Mouse (Mus musculus): ENCODE measurements around the gene Cfd. TPM values are rescaled to one million over a fixed set of nuclear protein-coding genes. Genes with fewer than 3 reads are reported as not detected.

The Cfd gene
- polyA plus RNA-seq, 1 experiment from 2014 or later = not detected

GRCm38 (mm10) chr10:79926491-79927323, 36.1 kb downstream of the Cfd start, which contains the start of gene Arid3a:
Gene Arid3a (plus strand): TSS chr10:79927043.
- peaks cover 7% of the 10 kb centered on the region; the same call in 1 of the 2 replicates for H3K4me1 ChIP-seq (ENCODE audit: control insufficient read depth, insufficient read depth, low read length)
- peak within 1 kb of the TSS; percentile 74 for H3K4me2 ChIP-seq (ENCODE audit: low read depth, low read length)
- H3K27ac ChIP-seq (replicated peaks; ENCODE audit: low read depth, low read length) = peak within 1 kb of the TSS; percentile 84
- ATAC-seq (replicated peaks; ENCODE audit: insufficient number of reproducible peaks, low FRiP score, low TSS enrichment, low read depth) = peak; percentile 54
- WGBS = under 1% methylated on average over 63 of the region's 63 CpGs
- peak within 1 kb of the TSS; percentile 72 for H3K4me3 ChIP-seq (ENCODE audit: low read depth, low read length)
- peak within 1 kb of the TSS; percentile 84 for H3K9ac ChIP-seq (replicated peaks; ENCODE audit: low read length)
- no peaks in the 10 kb centered on the region; the same call in 1 of the 2 replicates for H3K36me3 ChIP-seq (replicated peaks; ENCODE audit: control insufficient read depth, insufficient read depth, low read depth, low read length)
- DNase-seq (ENCODE audit: low spot score) = peak; percentile 96
- H3K9me3 ChIP-seq (replicated peaks; ENCODE audit: control insufficient read depth, low read length) = no peaks in the 10 kb centered on the region
- H3K27me3 ChIP-seq (ENCODE audit: control insufficient read depth, insufficient read depth, low read length) = peaks cover 17% of the 10 kb centered on the region

GRCm38 (mm10) chr10:79927324-79928029, 36.8 kb downstream of the Cfd start:
- Histone ChIP-seq H3K27ac (replicated peaks; ENCODE audit: low read depth, low read length) (peak overlapping the region; percentile 84), H3K4me3 (ENCODE audit: low read depth, low read length) (peak overlapping the region; percentile 72), H3K9me3 (replicated peaks; ENCODE audit: control insufficient read depth, low read length) (no peaks in the 10 kb centered on the region), H3K27me3 (ENCODE audit: control insufficient read depth, insufficient read depth, low read length) (peaks cover 9% of the 10 kb centered on the region), H3K36me3 (replicated peaks; ENCODE audit: control insufficient read depth, insufficient read depth, low read depth, low read length) (no peaks in the 10 kb centered on the region; the same call in 1 of the 2 replicates), H3K4me2 (ENCODE audit: low read depth, low read length) (peak overlapping the region; percentile 68), H3K9ac (replicated peaks; ENCODE audit: low read length) (peak overlapping the region; percentile 84), H3K4me1 (ENCODE audit: control insufficient read depth, insufficient read depth, low read length) (peaks cover 13% of the 10 kb centered on the region; the same call in 1 of the 2 replicates)
- DNase-seq (ENCODE audit: low spot score) = peak; percentile 73
- WGBS = under 1% methylated on average over 54 of the region's 54 CpGs
- ATAC-seq (replicated peaks; ENCODE audit: insufficient number of reproducible peaks, low FRiP score, low TSS enrichment, low read depth) = peak; percentile 40

GRCm38 (mm10) chr10:79928030-79928694, 37.5 kb downstream of the Cfd start:
- peak overlapping the region; percentile 84 for H3K9ac ChIP-seq (replicated peaks; ENCODE audit: low read length)
- WGBS = under 1% methylated on average over 24 of the region's 29 CpGs
- no peaks in the 10 kb centered on the region for H3K9me3 ChIP-seq (replicated peaks; ENCODE audit: control insufficient read depth, low read length)
- no peaks in the 10 kb centered on the region; the same call in 1 of the 2 replicates for H3K36me3 ChIP-seq (replicated peaks; ENCODE audit: control insufficient read depth, insufficient read depth, low read depth, low read length)
- DNase-seq (ENCODE audit: low spot score) = peak; percentile 61
- no peak for ATAC-seq (replicated peaks; ENCODE audit: insufficient number of reproducible peaks, low FRiP score, low TSS enrichment, low read depth)
- H3K27me3 ChIP-seq (ENCODE audit: control insufficient read depth, insufficient read depth, low read length) = peaks cover 2% of the 10 kb centered on the region; the same call in 1 of the 2 replicates
- peaks cover 18% of the 10 kb centered on the region; the same call in 1 of the 2 replicates for H3K4me1 ChIP-seq (ENCODE audit: control insufficient read depth, insufficient read depth, low read length)
- peak overlapping the region; percentile 72 for H3K4me3 ChIP-seq (ENCODE audit: low read depth, low read length)
- H3K4me2 ChIP-seq (ENCODE audit: low read depth, low read length) = peak overlapping the region; percentile 68
- H3K27ac ChIP-seq (replicated peaks; ENCODE audit: low read depth, low read length) = peak overlapping the region; percentile 84

- no peak for ATAC-seq (replicated peaks; ENCODE audit: insufficient number of reproducible peaks, low FRiP score, low TSS enrichment, low read depth)
- H3K27me3 ChIP-seq (ENCODE audit: control insufficient read depth, insufficient read depth, low read length) = no peaks in the 10 kb centered on the region
- peak overlapping the region; percentile 72 for H3K4me3 ChIP-seq (ENCODE audit: low read depth, low read length)
- peak; percentile 36 for DNase-seq (ENCODE audit: low spot score)
- peaks cover 18% of the 10 kb centered on the region; the same call in 1 of the 2 replicates for H3K4me1 ChIP-seq (ENCODE audit: control insufficient read depth, insufficient read depth, low read length)
- peak overlapping the region; percentile 48 for H3K9ac ChIP-seq (replicated peaks; ENCODE audit: low read length)
- H3K9me3 ChIP-seq (replicated peaks; ENCODE audit: control insufficient read depth, low read length) = no peaks in the 10 kb centered on the region
- 20% methylated on average over 8 of the region's 9 CpGs for WGBS
- H3K27ac ChIP-seq (replicated peaks; ENCODE audit: low read depth, low read length) = peak overlapping the region; percentile 68; the same call in 1 of the 2 replicates
- peak overlapping the region; percentile 68 for H3K4me2 ChIP-seq (ENCODE audit: low read depth, low read length)
- no peaks in the 10 kb centered on the region; the same call in 1 of the 2 replicates for H3K36me3 ChIP-seq (replicated peaks; ENCODE audit: control insufficient read depth, insufficient read depth, low read depth, low read length)
Measured at GRCm38 (mm10) chr10:79928907-79929701, 38.5 kb downstream of the Cfd start.

- DNase-seq (ENCODE audit: low spot score) = no peak
- Histone ChIP-seq H3K9ac (replicated peaks; ENCODE audit: low read length) (no peak overlapping the region), H3K4me3 (ENCODE audit: low read depth, low read length) (no peak overlapping the region), H3K4me1 (ENCODE audit: control insufficient read depth, insufficient read depth, low read length) (peaks cover 18% of the 10 kb centered on the region; the same call in 1 of the 2 replicates), H3K9me3 (replicated peaks; ENCODE audit: control insufficient read depth, low read length) (no peaks in the 10 kb centered on the region), H3K27me3 (ENCODE audit: control insufficient read depth, insufficient read depth, low read length) (no peaks in the 10 kb centered on the region), H3K27ac (replicated peaks; ENCODE audit: low read depth, low read length) (no peak overlapping the region), H3K36me3 (replicated peaks; ENCODE audit: control insufficient read depth, insufficient read depth, low read depth, low read length) (no peaks in the 10 kb centered on the region; the same call in 1 of the 2 replicates), H3K4me2 (ENCODE audit: low read depth, low read length) (no peak overlapping the region)
- ATAC-seq (replicated peaks; ENCODE audit: insufficient number of reproducible peaks, low FRiP score, low TSS enrichment, low read depth) = no peak
- WGBS = 92% methylated on average over 18 of the region's 18 CpGs
Measured at GRCm38 (mm10) chr10:79929967-79930825, 39.5 kb downstream of the Cfd start.

GRCm38 (mm10) chr10:79930826-79931186, 40.2 kb downstream of the Cfd start:
- peaks cover 18% of the 10 kb centered on the region; the same call in 1 of the 2 replicates for H3K4me1 ChIP-seq (ENCODE audit: control insufficient read depth, insufficient read depth, low read length)
- no peaks in the 10 kb centered on the region; the same call in 1 of the 2 replicates for H3K36me3 ChIP-seq (replicated peaks; ENCODE audit: control insufficient read depth, insufficient read depth, low read depth, low read length)
- no peaks in the 10 kb centered on the region for H3K27me3 ChIP-seq (ENCODE audit: control insufficient read depth, insufficient read depth, low read length)
- no peak overlapping the region for H3K4me2 ChIP-seq (ENCODE audit: low read depth, low read length)
- ATAC-seq (replicated peaks; ENCODE audit: insufficient number of reproducible peaks, low FRiP score, low TSS enrichment, low read depth) (no peak), DNase-seq (ENCODE audit: low spot score) (no peak)
- 90% methylated on average over 16 of the region's 16 CpGs for WGBS
- no peak overlapping the region for H3K9ac ChIP-seq (replicated peaks; ENCODE audit: low read length)
- H3K9me3 ChIP-seq (replicated peaks; ENCODE audit: control insufficient read depth, low read length) = no peaks in the 10 kb centered on the region
- no peak overlapping the region for H3K27ac ChIP-seq (replicated peaks; ENCODE audit: low read depth, low read length)
- no peak overlapping the region for H3K4me3 ChIP-seq (ENCODE audit: low read depth, low read length)
